8 mouse cellular contexts compared by ENCODE assay signal in the genomic region with DNA sequence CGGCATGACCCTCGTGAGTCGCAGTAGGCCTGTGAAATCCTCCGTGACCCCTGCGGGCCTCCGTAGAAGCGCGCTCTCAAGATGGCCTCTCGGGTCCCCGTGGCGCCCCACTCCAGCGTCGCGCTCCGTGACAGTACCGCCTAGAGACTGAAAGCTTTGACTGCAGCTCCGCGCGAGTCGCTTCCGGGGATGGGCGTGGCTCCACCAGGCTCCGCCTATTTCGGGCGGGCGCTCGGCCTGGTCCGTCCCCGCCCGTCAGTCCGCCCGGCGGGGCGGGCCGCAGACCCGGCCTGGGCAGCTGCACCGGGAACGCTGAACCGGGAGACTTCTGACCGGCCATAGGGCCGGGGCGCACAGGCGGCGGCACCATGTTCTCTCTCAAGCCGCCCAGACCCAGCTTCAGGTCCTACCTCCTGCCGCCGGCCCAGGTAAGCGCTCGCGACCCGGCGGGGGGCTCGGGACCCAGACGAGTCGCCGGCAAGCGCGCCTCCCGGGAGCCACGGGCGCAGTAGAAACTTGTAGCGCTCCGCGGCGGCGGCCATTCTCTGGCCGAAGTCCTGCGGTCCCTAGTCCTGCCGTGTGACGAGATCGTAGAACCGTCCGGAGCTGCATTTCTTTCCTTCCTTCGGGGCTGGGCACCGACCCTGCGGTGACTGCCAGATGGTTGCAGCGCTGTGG. TPM values are rescaled to one million over a fixed set of nuclear protein-coding genes. Genes with fewer than 3 reads are reported as not detected.
DNase-seq lines count a peak whose midpoint lies in the region; ATAC-seq lines count a peak whose summit lies in the region.

A gene (plus strand): TSS at position 240 of the 678 bp plus-strand sequence.

- ATAC-seq in megakaryocyte progenitor cell, adult 5-6 weeks (replicated peaks; ENCODE audit: poor library complexity), result peak; percentile 98

- DNase-seq in adipocyte (ENCODE audit: low spot score), result peak; percentile 95
- peak; percentile 98 for DNase-seq in embryo, embryonic 10 days (ENCODE audit: low spot score)
- peak; percentile 100 for DNase-seq in gastrocnemius, postnatal 10 days
- DNase-seq in induced T-regulatory cell, adult 2 months (ENCODE audit: low read depth), result peak; percentile 97
- DNase-seq in left cerebral cortex, adult 9 months (ENCODE audit: low spot score in 2 of 2), result peak; percentile 95 to 98
- peak; percentile 99 for DNase-seq in right cerebral cortex, postnatal 14 days
- DNase-seq in urinary bladder, postnatal 36 days (ENCODE audit: low spot score in 2 of 2), result peak; percentile 98

RNA-seq across cellular contexts. Expression of the gene that starts here (rescaled TPM):
- 10 to 100 TPM; 15.5 to 16.4 TPM for total RNA-seq in gastrocnemius, postnatal 10 days (2021)
- 4.5 and 5.8 TPM in 2 replicates for total RNA-seq in megakaryocyte progenitor cell, adult 5-6 weeks (2015)
- 2.1 and 4.1 TPM in 2 replicates for total RNA-seq in megakaryocyte progenitor cell, adult 5-6 weeks (2017)

Comparison
In these comparisons a context has a peak if more than half of its experiments do, and no peak if none do; other contexts are left out.
1. Peak in every context shown above with its lines: DNase-seq and ATAC-seq.